Mouse (Mus musculus) ES-Bruce4 (cell line): ENCODE results near the gene Atxn2.

ENCODE experiments used
- EP300 ChIP-seq: IDR thresholded peaks from 2 replicates; pipeline ENCODE4 v1.6.1; 2011; ENCODE audit warnings: low read depth, low read length; ENCODE audit not compliant: insufficient read depth
- POLR2A ChIP-seq: IDR thresholded peaks from one replicate; pipeline ENCODE4 v1.8.1; 2011; ENCODE audit warnings: low read length; ENCODE audit not compliant: insufficient read depth

- TF ChIP-seq POLR2A (no peak), EP300 (no peak)
These were observed 120.0 kb downstream of the Atxn2 start for GRCm38 (mm10) chr5:121831002-121831601.
